Mouse (Mus musculus): ENCODE measurements around the gene Mical2. TPM values are rescaled to one million over a fixed set of nuclear protein-coding genes. Genes with fewer than 3 reads are reported as not detected.

The Mical2 gene
- polyA plus RNA-seq, 1 experiment from 2014 or later: 2.7 TPM

DNA sequence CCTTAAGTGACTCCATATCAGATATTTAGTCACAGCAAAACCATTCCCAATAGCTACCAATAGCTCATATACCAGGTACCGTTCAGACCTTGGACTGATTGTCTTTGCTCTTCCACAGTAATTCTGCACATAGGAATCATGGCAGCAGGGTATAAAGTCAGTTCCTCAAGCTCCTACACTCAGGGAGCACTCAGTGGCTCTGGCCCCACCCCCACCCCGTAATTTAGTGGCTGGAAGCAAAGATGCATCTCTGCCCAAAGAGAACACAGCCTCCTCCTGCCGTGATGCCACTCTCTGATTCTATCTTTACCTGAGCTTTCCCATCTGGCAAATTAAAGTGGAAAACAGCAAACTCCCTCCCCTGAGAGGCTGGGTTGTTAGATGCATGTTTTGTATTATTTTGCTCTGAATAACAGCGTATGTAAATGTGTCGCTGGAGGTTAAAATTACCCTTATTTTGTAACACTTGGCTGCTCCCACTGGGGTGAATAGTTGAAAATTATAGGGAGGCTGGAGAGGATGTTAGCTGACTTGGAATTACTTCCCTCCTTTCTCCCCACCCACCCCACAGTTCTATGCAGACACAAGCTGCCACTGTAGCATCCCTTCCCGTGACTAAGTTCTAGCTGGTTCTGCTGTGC, 164.1 kb downstream of the Mical2 start:
- Histone ChIP-seq H3K4me2 (ENCODE audit: low read depth, low read length) (no peak overlapping the region), H3K4me1 (ENCODE audit: insufficient read depth) (peaks cover 17% of the 10 kb centered on the region), H3K9ac (replicated peaks) (no peak overlapping the region), H3K36me3 (replicated peaks; ENCODE audit: insufficient read depth, low read length) (no peaks in the 10 kb centered on the region), H3K27ac (ENCODE audit: low read depth) (peak overlapping the region; percentile 81; the same call in 1 of the 2 replicates), H3K4me3 (ENCODE audit: low read depth, low read length) (no peak overlapping the region), H3K27me3 (ENCODE audit: insufficient read depth, low read length) (no peaks in the 10 kb centered on the region), H3K9me3 (ENCODE audit: low read length) (no peaks in the 10 kb centered on the region)
- DNase-seq (no peak), ATAC-seq (no peak)
- TF ChIP-seq CTCF (IDR thresholded peaks at IDR 0.05; ENCODE audit: low read depth): no peak
- 58% methylated on average over 6 of the region's 6 CpGs for WGBS (ENCODE audit: insufficient replicate concordance)

GRCm38 (mm10) chr7:112390252-112390936, 164.7 kb downstream of the Mical2 start:
- whole genome bisulfite sequencing (ENCODE audit: insufficient replicate concordance): 52% methylated on average over 11 of the region's 11 CpGs

GRCm38 (mm10) chr7:112390937-112391605, 165.4 kb downstream of the Mical2 start:
- ATAC-seq (no peak), DNase-seq (no peak)
- Histone ChIP-seq H3K9me3 (ENCODE audit: low read length) (no peaks in the 10 kb centered on the region), H3K36me3 (replicated peaks; ENCODE audit: insufficient read depth, low read length) (no peaks in the 10 kb centered on the region), H3K4me2 (ENCODE audit: low read depth, low read length) (no peak overlapping the region), H3K27me3 (ENCODE audit: insufficient read depth, low read length) (no peaks in the 10 kb centered on the region), H3K27ac (ENCODE audit: low read depth) (no peak overlapping the region), H3K4me1 (ENCODE audit: insufficient read depth) (peaks cover 17% of the 10 kb centered on the region), H3K4me3 (ENCODE audit: low read depth, low read length) (no peak overlapping the region), H3K9ac (replicated peaks) (no peak overlapping the region)
- WGBS (ENCODE audit: insufficient replicate concordance): 45% methylated on average over 6 of the region's 6 CpGs
- no peak for TF ChIP-seq EP300 (IDR thresholded peaks at IDR 0.05; ENCODE audit: low read depth)
- TF ChIP-seq CTCF (IDR thresholded peaks at IDR 0.05; ENCODE audit: low read depth): no peak

More at GRCm38 (mm10) chr7:112390252-112390936, 164.7 kb downstream of the Mical2 start:
- no peak for TF ChIP-seq EP300 (IDR thresholded peaks at IDR 0.05; ENCODE audit: low read depth)
- TF ChIP-seq CTCF (IDR thresholded peaks at IDR 0.05; ENCODE audit: low read depth): no peak
- peak overlapping the region; percentile 29; the same call in 1 of the 2 replicates for H3K27ac ChIP-seq (ENCODE audit: low read depth)
- no peak for DNase-seq
- H3K4me2 ChIP-seq (ENCODE audit: low read depth, low read length): no peak overlapping the region
- no peaks in the 10 kb centered on the region for H3K36me3 ChIP-seq (replicated peaks; ENCODE audit: insufficient read depth, low read length)
- no peaks in the 10 kb centered on the region for H3K27me3 ChIP-seq (ENCODE audit: insufficient read depth, low read length)
- H3K4me1 ChIP-seq (ENCODE audit: insufficient read depth): peaks cover 17% of the 10 kb centered on the region
- no peak overlapping the region for H3K4me3 ChIP-seq (ENCODE audit: low read depth, low read length)
- no peak for ATAC-seq
- no peaks in the 10 kb centered on the region for H3K9me3 ChIP-seq (ENCODE audit: low read length)
- H3K9ac ChIP-seq (replicated peaks): no peak overlapping the region

DNA sequence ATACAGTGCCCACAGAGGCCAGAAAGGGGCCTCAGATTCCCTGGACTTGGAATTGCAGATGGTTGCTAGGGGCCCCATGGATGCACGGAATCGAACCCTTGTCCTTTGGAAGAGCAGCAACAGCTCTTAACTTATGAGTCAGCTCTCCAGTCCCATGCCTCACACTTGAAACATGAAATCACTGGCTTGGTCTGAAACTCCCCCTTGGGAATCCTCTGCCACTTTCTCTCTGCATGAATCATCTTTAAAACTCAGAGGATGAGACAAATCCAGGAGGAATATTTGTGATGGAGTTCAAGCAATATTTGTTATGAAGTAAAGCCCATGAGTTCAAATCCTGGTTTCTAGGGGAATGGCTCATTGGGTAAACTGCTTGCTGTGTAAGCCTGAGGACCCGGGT, 172.1 kb downstream of the Mical2 start:
- ATAC-seq: no peak
- TF ChIP-seq EP300 (IDR thresholded peaks at IDR 0.05; ENCODE audit: low read depth): no peak
- no peak for TF ChIP-seq CTCF (IDR thresholded peaks at IDR 0.05; ENCODE audit: low read depth)

DNA sequence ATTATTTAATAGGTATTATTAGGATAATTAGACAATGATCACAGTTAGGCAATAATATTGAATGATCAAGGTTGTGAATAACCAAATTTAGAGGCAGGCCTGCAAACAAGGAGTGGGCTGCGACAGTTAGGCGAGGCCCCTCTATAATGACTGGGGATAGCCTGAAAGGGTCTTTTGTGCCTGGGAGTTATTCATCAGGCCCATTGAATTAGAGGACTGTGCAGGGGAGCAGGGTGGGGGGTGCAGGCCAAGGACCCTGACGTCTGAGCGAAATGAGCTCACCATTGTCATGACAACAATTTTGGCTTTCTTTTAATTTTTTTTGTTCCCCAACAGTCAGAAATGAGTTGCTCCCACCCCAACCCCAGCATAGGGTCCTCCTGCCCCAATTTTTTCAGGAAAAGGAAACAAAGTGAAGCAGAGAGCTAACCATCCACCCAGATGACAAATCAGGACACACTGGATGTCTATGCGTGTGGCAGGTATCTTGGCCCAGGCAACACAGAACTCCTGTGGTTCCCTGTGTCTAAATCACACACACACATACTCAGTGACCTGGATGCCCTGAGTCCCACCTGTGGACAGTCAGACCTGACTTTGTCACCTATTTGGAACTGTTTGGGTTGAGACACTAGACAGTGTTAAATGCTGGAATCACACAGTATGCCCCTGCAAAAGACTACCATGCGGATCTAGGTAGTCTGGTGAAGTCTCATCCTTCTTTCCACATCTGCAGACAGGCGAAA, 173.9 kb downstream of the Mical2 start:
- H3K9ac ChIP-seq (replicated peaks): no peak overlapping the region
- no peaks in the 10 kb centered on the region for H3K4me1 ChIP-seq (ENCODE audit: insufficient read depth)
- no peaks in the 10 kb centered on the region for H3K9me3 ChIP-seq (ENCODE audit: low read length)
- no peak overlapping the region for H3K4me3 ChIP-seq (ENCODE audit: low read depth, low read length)
- WGBS (ENCODE audit: insufficient replicate concordance): 76% methylated on average over 7 of the region's 7 CpGs
- H3K27ac ChIP-seq (ENCODE audit: low read depth): no peak overlapping the region
- no peak for TF ChIP-seq EP300 (IDR thresholded peaks at IDR 0.05; ENCODE audit: low read depth)
- TF ChIP-seq CTCF (IDR thresholded peaks at IDR 0.05; ENCODE audit: low read depth): no peak
- H3K27me3 ChIP-seq (ENCODE audit: insufficient read depth, low read length): no peaks in the 10 kb centered on the region
- DNase-seq (no peak), ATAC-seq (no peak)
- no peaks in the 10 kb centered on the region for H3K36me3 ChIP-seq (replicated peaks; ENCODE audit: insufficient read depth, low read length)
- no peak overlapping the region for H3K4me2 ChIP-seq (ENCODE audit: low read depth, low read length)

More for the DNA sequence above, 172.1 kb downstream of the Mical2 start:
- Histone ChIP-seq H3K27ac (ENCODE audit: low read depth) (no peak overlapping the region), H3K9ac (replicated peaks) (no peak overlapping the region), H3K4me1 (ENCODE audit: insufficient read depth) (no peaks in the 10 kb centered on the region), H3K9me3 (ENCODE audit: low read length) (no peaks in the 10 kb centered on the region), H3K27me3 (ENCODE audit: insufficient read depth, low read length) (no peaks in the 10 kb centered on the region), H3K4me2 (ENCODE audit: low read depth, low read length) (no peak overlapping the region), H3K4me3 (ENCODE audit: low read depth, low read length) (no peak overlapping the region), H3K36me3 (replicated peaks; ENCODE audit: insufficient read depth, low read length) (no peaks in the 10 kb centered on the region)
- DNase-seq: no peak
- 80% methylated on average over 3 of the region's 3 CpGs for WGBS (ENCODE audit: insufficient replicate concordance)

GRCm38 (mm10) chr7:112400175-112400574, 174.5 kb downstream of the Mical2 start:
- ATAC-seq (no peak), DNase-seq (peak; percentile 74)
- no peaks in the 10 kb centered on the region for H3K9me3 ChIP-seq (ENCODE audit: low read length)
- H3K4me1 ChIP-seq (ENCODE audit: insufficient read depth): no peaks in the 10 kb centered on the region
- no peak overlapping the region for H3K4me2 ChIP-seq (ENCODE audit: low read depth, low read length)
- H3K36me3 ChIP-seq (replicated peaks; ENCODE audit: insufficient read depth, low read length): no peaks in the 10 kb centered on the region
- no peak overlapping the region for H3K27ac ChIP-seq (ENCODE audit: low read depth)
- no peak overlapping the region for H3K9ac ChIP-seq (replicated peaks)
- H3K27me3 ChIP-seq (ENCODE audit: insufficient read depth, low read length): no peaks in the 10 kb centered on the region
- WGBS (ENCODE audit: insufficient replicate concordance): 31% methylated on average over 6 of the region's 6 CpGs
- TF ChIP-seq CTCF (IDR thresholded peaks at IDR 0.05; ENCODE audit: low read depth) (peak; percentile 86), EP300 (IDR thresholded peaks at IDR 0.05; ENCODE audit: low read depth) (no peak)
- H3K4me3 ChIP-seq (ENCODE audit: low read depth, low read length): no peak overlapping the region

All from liver, postnatal 0 days (tissue).